Mouse (Mus musculus): ENCODE measurements at regions not wholly inside any gene's neighbourhood (a gene's known extent, or its start where the extent isn't known, plus 50 kb on each side); places are given as distances from the start of the nearest gene placed in this dataset.
A peak's percentile ranks its signal among the peaks of the same experiment; 100 is the strongest.

DNA sequence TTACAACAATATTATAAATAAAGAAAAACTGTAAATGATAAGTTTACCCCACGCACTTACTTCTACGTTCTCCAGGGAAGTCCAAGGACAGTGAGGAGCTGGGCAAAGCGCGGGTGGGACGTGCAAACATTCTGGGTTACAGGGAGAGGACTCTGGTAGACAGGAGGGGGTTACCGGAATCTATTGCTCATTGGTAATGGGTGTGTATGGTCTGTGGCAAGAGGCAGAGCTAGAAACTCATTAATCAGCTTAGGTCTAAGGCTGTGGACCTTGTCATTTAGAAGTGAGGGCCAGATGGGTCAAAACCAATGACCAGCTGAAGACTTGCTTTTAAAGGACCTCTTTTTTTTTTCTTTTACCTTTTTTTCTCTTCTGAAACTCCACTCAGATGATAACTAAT lies 107.9 kb upstream of the Hmgn3 start:
- H3K9me3 ChIP-seq (replicated peaks; ENCODE audit: low read length) = no peaks in the 10 kb centered on the region
- in situ Hi-C loops (cut with MboI; ENCODE audit: low pct_ligation_motif_present, low pct_unique_long_range_greater_than_20kb, low sequenced_read_pairs) (no loop called here), dilution Hi-C loops (cut with MboI; ENCODE audit: extremely low pct_ligation_motif_present, extremely low pct_unique_long_range_greater_than_20kb, low sequenced_read_pairs) (no loop called here)
- no peaks in the 10 kb centered on the region for H3K79me2 ChIP-seq (replicated peaks; ENCODE audit: control insufficient read depth, extremely low read depth, insufficient read depth, poor library complexity, severe bottlenecking)
- no peak for TF ChIP-seq UBTF (IDR thresholded peaks at IDR 0.05; ENCODE audit: low read depth, low read length)
- TF ChIP-seq MYC (IDR thresholded peaks at IDR 0.05; ENCODE audit: low read depth, low read length) = no peak
- no peak for TF ChIP-seq KAT2A (IDR thresholded peaks at IDR 0.05; ENCODE audit: insufficient replicate concordance, low read length)
- no peak for TF ChIP-seq ZC3H11A (IDR thresholded peaks at IDR 0.05; ENCODE audit: low read depth, low read length)
- TF ChIP-seq SMC3 (IDR thresholded peaks at IDR 0.05; ENCODE audit: low read depth, low read length) = no peak
- no peak for TF ChIP-seq CHD2 (IDR thresholded peaks at IDR 0.05; ENCODE audit: low read length)
- TF ChIP-seq NELFE (IDR thresholded peaks at IDR 0.05; ENCODE audit: low read depth, low read length) = no peak
- TF ChIP-seq ZKSCAN1 (IDR thresholded peaks at IDR 0.05; ENCODE audit: borderline replicate concordance, low read depth, low read length) = no peak
- no peak for DNase-seq (ENCODE audit: extremely low read depth)
- no peak overlapping the region for H3K27ac ChIP-seq (ENCODE audit: insufficient read depth, low read depth)
- H3K4me2 ChIP-seq (ENCODE audit: insufficient read depth, low read depth, poor library complexity, severe bottlenecking) = no peak overlapping the region
- no peaks in the 10 kb centered on the region for H3K27me3 ChIP-seq (replicated peaks)
- H3K4me1 ChIP-seq (ENCODE audit: control insufficient read depth in 1 of 2, insufficient read depth in 2 of 2) = no peaks in the 10 kb centered on the region
- no peak overlapping the region for H3K4me3 ChIP-seq (replicated peaks in 1 of 3; ENCODE audit: low read depth in 2 of 3, low read length in 2 of 3, poor library complexity in 1 of 3)
- H3K36me3 ChIP-seq (replicated peaks in 1 of 2; ENCODE audit: control insufficient read depth in 1 of 2, insufficient read depth in 1 of 2, low read length in 1 of 2) = no peaks in the 10 kb centered on the region
- no peak overlapping the region for H3K9ac ChIP-seq (ENCODE audit: insufficient read depth, low read depth)

DNA sequence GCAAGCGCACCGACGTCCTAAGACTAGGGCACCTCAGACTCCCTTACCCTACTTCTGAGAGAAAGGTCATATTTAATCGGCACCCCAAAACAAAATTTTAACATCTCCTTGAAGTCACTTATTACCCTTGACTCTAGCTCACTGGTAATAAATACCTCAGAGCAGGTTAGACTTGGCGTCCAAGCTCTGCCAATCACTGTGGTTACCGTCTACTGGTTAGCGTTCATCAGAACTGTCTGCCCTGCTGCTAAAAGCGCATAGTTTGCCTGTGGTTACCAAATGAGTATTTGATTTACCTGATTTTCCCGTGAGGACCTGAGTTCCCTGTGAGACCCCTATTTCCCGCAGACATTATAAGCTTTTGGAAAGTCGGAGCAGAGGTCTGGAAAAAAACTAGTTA lies 107.3 kb upstream of the Hmgn3 start:
- Histone ChIP-seq H3K9ac (ENCODE audit: insufficient read depth, low read depth) (no peak overlapping the region), H3K4me2 (ENCODE audit: insufficient read depth, low read depth, poor library complexity, severe bottlenecking) (no peak overlapping the region)
- dilution Hi-C loops (cut with MboI; ENCODE audit: extremely low pct_ligation_motif_present, extremely low pct_unique_long_range_greater_than_20kb, low sequenced_read_pairs) = no loop called here

DNA sequence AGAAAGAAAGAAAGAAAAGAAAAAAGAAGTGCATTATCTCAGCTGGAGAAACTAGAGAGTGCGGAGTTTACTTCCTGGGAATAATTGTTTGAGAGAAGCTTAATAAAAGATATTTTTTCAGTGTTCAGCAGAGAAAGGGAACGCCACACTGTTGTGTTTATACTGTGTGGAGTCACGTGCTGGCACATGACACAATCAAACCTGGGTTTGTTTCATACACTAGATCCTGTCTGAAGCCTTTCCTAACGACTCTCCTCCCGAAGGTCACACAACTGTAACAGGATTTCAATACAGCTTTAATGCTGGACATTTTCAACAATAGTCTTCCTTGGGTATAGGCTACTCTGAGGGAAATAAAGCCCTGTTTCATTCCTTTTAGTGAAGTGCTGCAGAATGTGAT lies 105.3 kb upstream of the Hmgn3 start:
- in situ Hi-C loops (cut with MboI; ENCODE audit: low pct_ligation_motif_present, low pct_unique_long_range_greater_than_20kb, low sequenced_read_pairs) (no loop called here), dilution Hi-C loops (cut with MboI; ENCODE audit: extremely low pct_ligation_motif_present, extremely low pct_unique_long_range_greater_than_20kb, low sequenced_read_pairs) (no loop called here)
- no peak overlapping the region for H3K4me2 ChIP-seq (ENCODE audit: insufficient read depth, low read depth, poor library complexity, severe bottlenecking)
- H3K36me3 ChIP-seq (replicated peaks in 1 of 2; ENCODE audit: control insufficient read depth in 1 of 2, insufficient read depth in 1 of 2, low read length in 1 of 2) = no peaks in the 10 kb centered on the region
- H3K4me3 ChIP-seq (replicated peaks in 1 of 3; ENCODE audit: low read depth in 2 of 3, low read length in 2 of 3, poor library complexity in 1 of 3) = no peak overlapping the region
- no peak overlapping the region for H3K9ac ChIP-seq (ENCODE audit: insufficient read depth, low read depth)
- H3K27me3 ChIP-seq (replicated peaks) = no peaks in the 10 kb centered on the region
- no peak for TF ChIP-seq USF2 (conservative IDR thresholded peaks at IDR 0.05; ENCODE audit: low read depth, low read length)
- TF ChIP-seq BHLHE40 (IDR thresholded peaks at IDR 0.05; ENCODE audit: low read depth, low read length) = peak; percentile 44; the same call in 1 of the 2 replicates
- no peak for TF ChIP-seq PAX5 (IDR thresholded peaks at IDR 0.05; ENCODE audit: low read length)
- TF ChIP-seq MAFK (IDR thresholded peaks at IDR 0.05; ENCODE audit: insufficient replicate concordance, low read length) = no peak
- no peak for TF ChIP-seq MEF2A (IDR thresholded peaks at IDR 0.05; ENCODE audit: borderline replicate concordance, low read depth, low read length)
- DNase-seq (ENCODE audit: extremely low read depth) = no peak
- H3K4me1 ChIP-seq (ENCODE audit: control insufficient read depth in 1 of 2, insufficient read depth in 2 of 2) = no peaks in the 10 kb centered on the region
- no peak overlapping the region for H3K27ac ChIP-seq (ENCODE audit: insufficient read depth, low read depth)
- H3K9me3 ChIP-seq (replicated peaks; ENCODE audit: low read length) = no peaks in the 10 kb centered on the region
- H3K79me2 ChIP-seq (replicated peaks; ENCODE audit: control insufficient read depth, extremely low read depth, insufficient read depth, poor library complexity, severe bottlenecking) = no peaks in the 10 kb centered on the region

More for the DNA sequence above, 107.3 kb upstream of the Hmgn3 start:
- Histone ChIP-seq H3K9me3 (replicated peaks; ENCODE audit: low read length) (no peaks in the 10 kb centered on the region), H3K27me3 (replicated peaks) (no peaks in the 10 kb centered on the region), H3K4me1 (ENCODE audit: control insufficient read depth in 1 of 2, insufficient read depth in 2 of 2) (no peaks in the 10 kb centered on the region), H3K27ac (ENCODE audit: insufficient read depth, low read depth) (no peak overlapping the region), H3K4me3 (replicated peaks in 1 of 3; ENCODE audit: low read depth in 2 of 3, low read length in 2 of 3, poor library complexity in 1 of 3) (no peak overlapping the region), H3K36me3 (replicated peaks in 1 of 2; ENCODE audit: control insufficient read depth in 1 of 2, insufficient read depth in 1 of 2, low read length in 1 of 2) (no peaks in the 10 kb centered on the region), H3K79me2 (replicated peaks; ENCODE audit: control insufficient read depth, extremely low read depth, insufficient read depth, poor library complexity, severe bottlenecking) (no peaks in the 10 kb centered on the region)
- in situ Hi-C loops (cut with MboI; ENCODE audit: low pct_ligation_motif_present, low pct_unique_long_range_greater_than_20kb, low sequenced_read_pairs) = no loop called here
- TF ChIP-seq POLR2AphosphoS2 (IDR thresholded peaks at IDR 0.05; ENCODE audit: low read depth, low read length) (no peak), MEF2A (IDR thresholded peaks at IDR 0.05; ENCODE audit: borderline replicate concordance, low read depth, low read length) (no peak), JUN (IDR thresholded peaks at IDR 0.05; ENCODE audit: insufficient read depth, low read depth, low read length) (no peak), HCFC1 (IDR thresholded peaks at IDR 0.05; ENCODE audit: low read depth, low read length) (no peak), TCF12 (IDR thresholded peaks at IDR 0.05; ENCODE audit: low read depth, low read length) (no peak), JUND (conservative IDR thresholded peaks at IDR 0.05; ENCODE audit: low read depth, low read length) (no peak), CHD1 (IDR thresholded peaks at IDR 0.05; ENCODE audit: low read depth, low read length) (no peak), NRF1 (IDR thresholded peaks at IDR 0.05; ENCODE audit: low read depth, low read length) (no peak), BHLHE40 (IDR thresholded peaks at IDR 0.05; ENCODE audit: low read depth, low read length) (no peak)
- no peak for DNase-seq (ENCODE audit: extremely low read depth)
